Mouse (Mus musculus): ENCODE measurements at regions not wholly inside any gene's neighbourhood (a gene's known extent, or its start where the extent isn't known, plus 50 kb on each side); places are given as distances from the start of the nearest gene placed in this dataset. TPM values are rescaled to one million over a fixed set of nuclear protein-coding genes. Genes with fewer than 3 reads are reported as not detected.

- 72% methylated on average over 7 of the region's 7 CpGs for WGBS
- H3K27me3 ChIP-seq (replicated peaks; ENCODE audit: control insufficient read depth, insufficient read depth, low read length) = no peaks in the 10 kb centered on the region
- no peaks in the 10 kb centered on the region for H3K9me3 ChIP-seq (ENCODE audit: control insufficient read depth)
- H3K9ac ChIP-seq (ENCODE audit: low read depth, low read length) = no peak overlapping the region
- no peaks in the 10 kb centered on the region for H3K36me3 ChIP-seq (ENCODE audit: control insufficient read depth, insufficient read depth)
- no peak overlapping the region for H3K4me2 ChIP-seq (replicated peaks; ENCODE audit: low read depth)
- TF ChIP-seq CTCF (IDR thresholded peaks at IDR 0.05; ENCODE audit: low read depth) = no peak
- no peak overlapping the region for H3K4me3 ChIP-seq (ENCODE audit: low read depth, low read length)
- ATAC-seq = no peak
- H3K4me1 ChIP-seq (replicated peaks; ENCODE audit: control insufficient read depth, insufficient read depth, low read length) = no peaks in the 10 kb centered on the region
- H3K27ac ChIP-seq (ENCODE audit: low read depth, low read length) = no peak overlapping the region
Measured at GRCm38 (mm10) chr13:114735066-114735465, 83.0 kb upstream of the Mocs2 start.

DNA sequence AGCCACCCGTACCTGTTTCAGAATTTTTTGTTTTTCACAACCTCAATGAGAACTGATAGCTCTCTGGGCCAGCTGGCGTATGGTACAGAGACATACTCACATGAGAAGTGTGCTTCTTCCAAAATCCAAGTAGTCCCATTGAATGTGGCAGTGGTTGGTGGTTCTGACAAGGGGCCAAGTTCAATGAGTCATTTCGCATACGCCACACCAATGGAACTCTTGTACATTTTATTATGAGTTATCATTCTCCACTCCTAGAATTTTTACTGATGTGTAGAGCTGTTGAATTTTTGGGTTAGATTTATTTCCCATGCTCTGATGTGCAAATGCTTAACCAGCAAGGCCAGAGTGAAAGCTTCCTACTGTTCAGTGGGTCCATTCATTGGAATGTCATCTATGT lies 82.0 kb upstream of the Mocs2 start:
- no peak for ATAC-seq
- H3K9ac ChIP-seq (ENCODE audit: low read depth, low read length) = no peak overlapping the region
- no peak overlapping the region for H3K4me2 ChIP-seq (replicated peaks; ENCODE audit: low read depth)
- no peak overlapping the region for H3K27ac ChIP-seq (ENCODE audit: low read depth, low read length)
- H3K36me3 ChIP-seq (ENCODE audit: control insufficient read depth, insufficient read depth) = no peaks in the 10 kb centered on the region
- WGBS = 90% methylated on average over 4 of the region's 4 CpGs
- H3K9me3 ChIP-seq (ENCODE audit: control insufficient read depth) = no peaks in the 10 kb centered on the region
- H3K4me1 ChIP-seq (replicated peaks; ENCODE audit: control insufficient read depth, insufficient read depth, low read length) = no peaks in the 10 kb centered on the region
- no peaks in the 10 kb centered on the region for H3K27me3 ChIP-seq (replicated peaks; ENCODE audit: control insufficient read depth, insufficient read depth, low read length)
- H3K4me3 ChIP-seq (ENCODE audit: low read depth, low read length) = no peak overlapping the region
- TF ChIP-seq CTCF (IDR thresholded peaks at IDR 0.05; ENCODE audit: low read depth) = no peak

- no peaks in the 10 kb centered on the region for H3K27me3 ChIP-seq (replicated peaks; ENCODE audit: control insufficient read depth, insufficient read depth, low read length)
- H3K4me1 ChIP-seq (replicated peaks; ENCODE audit: control insufficient read depth, insufficient read depth, low read length) = no peaks in the 10 kb centered on the region
- H3K27ac ChIP-seq (ENCODE audit: low read depth, low read length) = no peak overlapping the region
- H3K4me2 ChIP-seq (replicated peaks; ENCODE audit: low read depth) = no peak overlapping the region
- H3K9me3 ChIP-seq (ENCODE audit: control insufficient read depth) = no peaks in the 10 kb centered on the region
- no peak overlapping the region for H3K9ac ChIP-seq (ENCODE audit: low read depth, low read length)
- 75% methylated on average over 3 of the region's 3 CpGs for WGBS
- ATAC-seq = no peak
- no peak for TF ChIP-seq CTCF (IDR thresholded peaks at IDR 0.05; ENCODE audit: low read depth)
- H3K4me3 ChIP-seq (ENCODE audit: low read depth, low read length) = no peak overlapping the region
- no peaks in the 10 kb centered on the region for H3K36me3 ChIP-seq (ENCODE audit: control insufficient read depth, insufficient read depth)
Measured at GRCm38 (mm10) chr13:114742534-114742933, 75.5 kb upstream of the Mocs2 start.

DNA sequence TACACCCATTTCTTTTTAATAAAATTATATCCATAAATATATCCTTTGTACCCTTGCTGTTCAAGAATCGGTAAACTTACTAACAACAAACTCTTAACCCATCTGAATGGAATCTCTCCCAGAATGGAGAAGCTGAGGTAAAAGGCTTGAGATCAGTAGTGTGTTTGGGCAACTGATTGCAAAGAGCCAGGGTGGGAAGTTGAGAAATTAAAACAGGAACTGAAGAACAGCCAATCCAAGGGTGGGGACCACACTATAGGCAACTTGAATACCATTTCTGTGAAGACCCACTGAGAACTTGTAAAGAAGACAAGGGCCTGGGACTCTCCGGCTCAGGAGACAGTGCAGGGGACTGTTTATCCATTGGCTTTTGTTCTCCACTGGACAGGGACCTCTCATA lies 72.2 kb upstream of the Mocs2 start:
- no peak overlapping the region for H3K27ac ChIP-seq (ENCODE audit: low read depth, low read length)
- H3K4me1 ChIP-seq (replicated peaks; ENCODE audit: control insufficient read depth, insufficient read depth, low read length) = no peaks in the 10 kb centered on the region
- H3K27me3 ChIP-seq (replicated peaks; ENCODE audit: control insufficient read depth, insufficient read depth, low read length) = no peaks in the 10 kb centered on the region
- H3K36me3 ChIP-seq (ENCODE audit: control insufficient read depth, insufficient read depth) = no peaks in the 10 kb centered on the region
- H3K4me2 ChIP-seq (replicated peaks; ENCODE audit: low read depth) = no peak overlapping the region
- TF ChIP-seq CTCF (IDR thresholded peaks at IDR 0.05; ENCODE audit: low read depth) = no peak
- no peak for ATAC-seq
- no peak overlapping the region for H3K9ac ChIP-seq (ENCODE audit: low read depth, low read length)
- no peaks in the 10 kb centered on the region for H3K9me3 ChIP-seq (ENCODE audit: control insufficient read depth)
- WGBS = 85% methylated on average over 2 of the region's 2 CpGs
- no peak overlapping the region for H3K4me3 ChIP-seq (ENCODE audit: low read depth, low read length)

DNA sequence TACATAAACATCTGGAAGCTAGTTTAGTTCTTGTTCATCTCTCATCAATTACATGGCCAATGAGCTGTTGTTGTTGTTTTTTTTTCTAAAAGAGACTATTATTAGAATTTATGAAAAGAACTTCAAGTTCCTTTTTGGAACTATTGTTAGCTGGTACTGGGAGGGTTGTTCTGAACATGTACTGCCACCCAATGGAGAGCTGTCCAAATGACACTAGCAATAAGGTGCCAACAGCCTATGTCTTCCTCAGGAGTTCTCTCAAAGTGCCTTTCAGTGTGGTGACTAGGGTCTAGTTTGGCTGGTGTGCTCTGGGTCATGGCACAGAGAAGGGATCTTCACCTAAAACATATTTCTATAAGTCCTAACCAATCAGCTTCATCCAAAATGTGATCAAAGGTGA lies 60.6 kb upstream of the Mocs2 start:
- ATAC-seq = no peak
- no peak overlapping the region for H3K27ac ChIP-seq (ENCODE audit: low read depth, low read length)
- H3K4me3 ChIP-seq (ENCODE audit: low read depth, low read length) = no peak overlapping the region
- no peak overlapping the region for H3K9ac ChIP-seq (ENCODE audit: low read depth, low read length)
- H3K36me3 ChIP-seq (ENCODE audit: control insufficient read depth, insufficient read depth) = no peaks in the 10 kb centered on the region
- H3K9me3 ChIP-seq (ENCODE audit: control insufficient read depth) = no peaks in the 10 kb centered on the region
- no peak overlapping the region for H3K4me2 ChIP-seq (replicated peaks; ENCODE audit: low read depth)
- peak; percentile 69 for TF ChIP-seq CTCF (IDR thresholded peaks at IDR 0.05; ENCODE audit: low read depth)
- no peaks in the 10 kb centered on the region for H3K27me3 ChIP-seq (replicated peaks; ENCODE audit: control insufficient read depth, insufficient read depth, low read length)
- no peaks in the 10 kb centered on the region for H3K4me1 ChIP-seq (replicated peaks; ENCODE audit: control insufficient read depth, insufficient read depth, low read length)

DNA sequence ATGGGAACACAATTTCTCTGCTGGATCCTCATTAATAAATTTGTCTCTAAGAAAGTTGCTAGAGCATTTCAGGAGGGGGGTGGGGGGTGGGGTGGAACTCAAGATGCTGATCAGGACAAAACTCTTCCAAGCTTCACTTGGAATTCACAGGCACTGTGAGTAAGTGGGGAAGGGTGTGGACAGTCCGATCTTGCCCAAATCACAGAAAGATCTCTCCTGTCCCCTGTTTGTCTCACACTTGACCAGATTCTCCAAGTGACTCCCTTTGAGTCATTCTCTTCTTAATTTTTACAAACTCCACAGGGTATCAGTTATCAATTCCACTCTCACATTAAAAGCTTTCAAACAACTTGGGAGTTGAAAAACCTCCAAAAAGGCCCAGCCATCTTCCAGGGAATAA lies 58.1 kb upstream of the Mocs2 start:
- no peaks in the 10 kb centered on the region for H3K9me3 ChIP-seq (ENCODE audit: control insufficient read depth)
- ATAC-seq = no peak
- no peak overlapping the region for H3K9ac ChIP-seq (ENCODE audit: low read depth, low read length)
- H3K4me2 ChIP-seq (replicated peaks; ENCODE audit: low read depth) = no peak overlapping the region
- no peaks in the 10 kb centered on the region for H3K36me3 ChIP-seq (ENCODE audit: control insufficient read depth, insufficient read depth)
- H3K4me1 ChIP-seq (replicated peaks; ENCODE audit: control insufficient read depth, insufficient read depth, low read length) = no peaks in the 10 kb centered on the region
- H3K27ac ChIP-seq (ENCODE audit: low read depth, low read length) = no peak overlapping the region
- TF ChIP-seq CTCF (IDR thresholded peaks at IDR 0.05; ENCODE audit: low read depth) = no peak
- no peaks in the 10 kb centered on the region for H3K27me3 ChIP-seq (replicated peaks; ENCODE audit: control insufficient read depth, insufficient read depth, low read length)
- no peak overlapping the region for H3K4me3 ChIP-seq (ENCODE audit: low read depth, low read length)
- 82% methylated on average over 1 of the region's 1 CpGs for WGBS

GRCm38 (mm10) chr13:114760901-114761300 lies 57.1 kb upstream of the Mocs2 start:
- Histone ChIP-seq H3K9me3 (ENCODE audit: control insufficient read depth) (no peaks in the 10 kb centered on the region), H3K4me2 (replicated peaks; ENCODE audit: low read depth) (no peak overlapping the region), H3K36me3 (ENCODE audit: control insufficient read depth, insufficient read depth) (no peaks in the 10 kb centered on the region), H3K4me1 (replicated peaks; ENCODE audit: control insufficient read depth, insufficient read depth, low read length) (no peaks in the 10 kb centered on the region), H3K4me3 (ENCODE audit: low read depth, low read length) (no peak overlapping the region), H3K27me3 (replicated peaks; ENCODE audit: control insufficient read depth, insufficient read depth, low read length) (no peaks in the 10 kb centered on the region), H3K27ac (ENCODE audit: low read depth, low read length) (no peak overlapping the region), H3K9ac (ENCODE audit: low read depth, low read length) (no peak overlapping the region)
- no peak for TF ChIP-seq CTCF (IDR thresholded peaks at IDR 0.05; ENCODE audit: low read depth)
- ATAC-seq = no peak
- 82% methylated on average over 3 of the region's 3 CpGs for WGBS

Small RNAs in the stretch of these regions (microRNA-seq; reads per million reads assigned to microRNA genes)
- gene Gm25950 = not detected
